Mouse (Mus musculus) thymus, postnatal 14 days (tissue): ENCODE results near the gene Lhcgr.

Experiments
- DNase-seq: peaks from one replicate; pipeline ENCODE4 v3.0.0; 2021

Gene Lhcgr

DNA sequence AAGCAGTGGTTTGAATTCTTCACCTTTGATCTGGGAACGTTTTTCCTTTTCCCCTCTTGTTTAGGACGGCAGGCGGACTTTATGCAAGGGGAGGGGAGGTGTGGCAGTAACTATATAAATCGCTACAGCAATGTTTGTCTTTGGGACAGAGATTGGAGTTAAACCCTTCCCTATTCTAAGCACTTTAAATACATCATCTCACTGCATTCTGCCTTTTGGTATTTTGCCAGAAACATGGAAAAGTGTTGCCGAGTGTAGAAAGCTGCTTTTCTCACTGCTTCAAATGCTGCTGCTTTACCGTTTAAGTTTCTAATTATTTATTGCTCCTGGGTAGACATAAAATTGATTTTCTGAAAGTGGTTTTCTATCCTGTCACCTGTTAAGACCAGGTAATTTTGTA is 89.4 kb downstream of the Lhcgr start:
- no peak for DNase-seq

DNA sequence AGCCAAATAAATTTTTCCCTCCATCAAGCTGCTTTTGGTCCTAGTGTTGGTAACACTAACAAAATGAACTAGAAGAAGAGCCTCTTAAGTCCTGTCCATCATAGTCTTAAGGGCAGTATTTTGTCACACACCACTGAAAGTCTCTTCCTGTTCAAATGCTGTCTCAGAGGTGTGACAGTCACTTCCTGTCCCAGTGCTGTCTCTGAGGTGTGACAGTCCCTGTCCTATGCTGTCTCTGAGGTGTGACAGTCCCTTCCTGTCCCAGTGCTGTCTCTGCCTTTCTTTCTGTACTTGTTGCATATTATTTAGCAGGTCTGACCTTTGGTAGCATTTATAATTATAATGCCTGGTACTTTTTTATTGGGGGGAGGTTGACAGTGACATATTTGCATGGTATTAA is 90.9 kb downstream of the Lhcgr start:
- DNase-seq, result no peak

DNA sequence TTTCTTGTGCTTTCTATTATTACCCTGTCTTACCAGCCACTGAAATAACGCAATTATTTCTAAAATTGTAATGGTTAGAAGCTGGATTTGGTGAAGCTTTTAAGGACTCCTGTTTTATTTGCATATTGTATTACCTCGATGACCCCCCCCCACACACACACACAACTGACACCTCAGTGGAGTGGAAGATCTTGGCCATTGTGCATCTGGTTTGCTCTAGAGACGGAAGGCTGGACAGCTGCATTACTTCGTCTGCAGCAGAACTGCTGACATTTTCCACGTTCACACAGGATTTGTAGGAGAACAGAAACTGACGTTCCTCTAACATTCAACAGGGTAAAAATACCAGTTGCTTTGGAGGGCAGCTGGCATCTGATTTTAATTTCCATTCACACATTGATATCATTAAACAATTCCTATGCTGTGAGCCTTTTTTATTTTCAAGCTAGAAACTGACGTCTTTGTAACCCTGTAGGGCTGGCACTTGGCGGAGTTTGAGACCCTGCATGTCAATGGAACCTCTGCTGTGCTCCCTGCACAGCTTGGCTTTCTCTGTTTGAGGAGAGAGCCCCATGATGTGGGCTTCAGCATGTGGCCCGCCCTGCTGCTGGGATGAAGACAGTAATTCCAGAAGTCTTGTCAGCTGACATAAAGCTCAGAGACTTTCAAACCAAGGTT is 95.0 kb downstream of the Lhcgr start:
- DNase-seq, result no peak

DNA sequence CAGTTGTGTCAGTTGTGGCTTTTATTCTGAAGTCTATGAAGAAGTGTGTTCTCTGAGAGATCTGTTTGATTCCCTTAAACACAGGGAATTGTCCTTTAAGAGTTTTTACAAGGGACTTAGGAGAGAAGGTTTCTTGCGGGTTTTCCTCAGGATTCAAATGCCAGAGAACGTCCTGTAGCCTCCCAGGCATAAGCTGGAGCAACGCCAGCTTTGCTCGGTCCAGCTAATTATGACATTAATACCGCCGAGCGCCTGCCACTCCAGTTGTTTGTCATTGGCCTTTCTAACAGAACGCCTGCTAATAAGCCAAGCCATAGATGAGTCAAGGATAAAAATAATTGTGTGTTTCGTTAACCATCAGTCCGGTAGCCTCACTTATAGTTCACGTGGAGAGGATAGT is 103.6 kb downstream of the Lhcgr start:
- DNase-seq, result no peak

DNA sequence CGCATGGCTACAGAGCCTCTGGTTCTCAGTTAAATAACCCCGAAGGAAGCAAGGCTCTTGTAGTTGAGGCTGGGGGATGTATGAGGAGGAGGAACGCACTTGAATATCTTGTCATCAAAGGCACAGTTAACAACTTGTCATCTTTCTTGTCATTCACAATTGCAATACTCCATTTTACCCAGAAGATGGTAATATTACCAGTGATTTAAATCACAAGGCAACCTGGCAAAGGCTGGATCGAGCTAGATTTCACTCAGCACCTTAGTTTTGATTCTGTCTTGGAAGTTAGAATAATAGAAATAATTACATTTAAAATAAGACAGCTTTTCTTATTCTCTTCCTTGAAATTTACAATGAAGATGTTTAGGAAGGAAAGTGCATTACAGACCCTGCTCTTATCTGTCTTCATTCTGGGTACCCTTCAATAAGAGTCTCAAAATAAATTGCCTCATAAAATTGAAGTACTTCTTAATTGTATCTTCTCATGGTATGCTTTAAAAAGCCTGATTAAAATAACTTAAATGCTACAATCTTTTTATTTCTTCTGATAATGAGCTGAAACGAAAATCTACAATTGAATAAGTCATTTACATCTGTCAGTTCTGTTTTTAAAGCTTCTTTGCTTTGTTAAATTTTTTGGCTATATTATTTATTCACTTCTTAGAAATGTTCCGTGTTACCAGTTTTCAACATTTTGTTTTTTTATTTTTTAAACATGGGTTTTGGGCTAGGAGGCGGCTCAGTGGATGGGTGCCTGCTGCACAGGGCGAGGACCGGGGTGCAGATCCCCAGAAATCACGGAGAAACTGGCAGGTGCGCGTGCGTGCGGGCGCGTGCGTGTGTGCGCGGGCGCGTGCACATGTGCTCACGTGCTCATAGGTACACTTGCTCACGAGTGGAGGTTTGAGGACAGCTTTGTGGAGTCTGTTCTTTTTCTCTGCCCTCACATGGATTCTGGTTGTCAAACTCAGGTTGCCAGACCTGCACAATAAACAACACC is 116.2 kb downstream of the Lhcgr start:
- no peak for DNase-seq

DNA sequence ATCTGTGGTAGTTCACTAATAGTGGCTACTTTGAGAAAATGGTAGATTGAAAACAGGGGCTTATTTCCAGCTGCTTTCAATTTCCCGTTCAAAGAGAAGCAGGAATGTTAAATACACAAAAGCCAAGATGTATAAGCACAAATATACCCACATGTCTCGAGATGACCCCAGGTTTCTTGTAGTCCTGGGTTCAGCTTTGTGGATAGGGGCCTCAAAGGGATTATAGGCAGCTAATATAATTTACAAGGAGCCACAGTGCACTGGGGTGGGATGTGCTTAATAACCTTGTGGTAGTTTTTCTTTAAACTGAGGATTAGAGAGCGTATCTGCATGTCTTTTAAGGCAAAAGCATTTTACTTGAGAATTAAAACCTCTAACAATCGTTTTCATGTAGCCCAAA is 121.0 kb downstream of the Lhcgr start:
- DNase-seq, result no peak

DNA sequence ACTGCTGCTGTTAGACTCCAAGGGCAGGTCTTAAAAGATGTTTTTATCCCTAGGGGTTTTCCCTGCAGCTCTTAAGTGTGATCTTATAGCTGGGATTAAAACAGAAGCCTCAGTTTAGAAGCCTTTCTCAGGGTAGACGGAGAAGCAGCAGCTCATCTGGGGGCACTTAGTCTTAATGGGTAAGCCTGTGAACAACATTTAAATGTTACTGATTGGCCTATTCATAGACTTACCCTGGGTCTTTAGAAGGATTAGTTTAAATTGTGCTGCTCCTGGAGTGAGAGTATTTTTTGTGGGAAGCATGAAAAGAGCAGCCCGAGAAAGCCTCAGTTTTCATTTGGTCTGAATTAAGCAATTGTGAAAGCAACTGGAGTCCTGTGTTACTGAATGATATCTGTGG is 121.9 kb downstream of the Lhcgr start:
- DNase-seq, result no peak

DNA sequence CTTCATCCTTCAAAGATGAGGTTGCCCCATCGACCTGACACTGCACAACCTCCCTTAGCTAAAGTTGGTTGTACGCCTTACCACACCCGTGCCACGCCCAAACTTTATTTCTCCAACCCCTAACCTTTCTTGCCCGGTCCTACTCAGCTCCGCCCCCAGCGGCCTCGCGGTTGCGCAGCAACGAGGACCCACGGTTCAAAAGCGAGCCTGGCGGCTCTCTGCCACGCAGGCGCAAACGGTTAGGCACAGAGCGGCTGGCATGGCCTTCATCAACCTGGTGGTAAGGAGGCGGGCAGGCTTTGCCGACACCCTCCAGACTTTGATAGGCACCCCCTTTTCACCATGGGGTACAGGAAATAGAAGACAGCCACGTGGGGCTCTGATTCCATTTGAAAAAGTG is 123.3 kb downstream of the Lhcgr start, which contains the start of gene Gtf2a1l:
Gene Gtf2a1l, plus strand, starts transcription at position 209 of the 400 bp plus-strand sequence.
- DNase-seq, result peak; percentile 62
